Mouse (Mus musculus) heart, adult 2 months (tissue): ENCODE measurements at regions not wholly inside any gene's neighbourhood (a gene's known extent, or its start where the extent isn't known, plus 50 kb on each side); places are given as distances from the start of the nearest gene placed in this dataset.

Experiments used
- DNase-seq, 2 experiments: peaks; one replicate each; pipeline ENCODE4 v3.0.0; 2021
- H3K27ac ChIP-seq: fragments of 200-600 bp; 2 replicates; pipeline ENCODE4 v1.8.1; 2022
- H3K27me3 ChIP-seq: fragments of 200-500 bp; 2 replicates; pipeline ENCODE4 v1.6.1; 2012; ENCODE audit warnings: mild to moderate bottlenecking, low read length, inconsistent platforms, mixed read lengths; ENCODE audit not compliant: control insufficient read depth, insufficient read depth
- H3K36me3 ChIP-seq: fragments of 200-500 bp; 2 replicates; pipeline ENCODE4 v1.6.1; 2012; ENCODE audit warnings: low read length, inconsistent platforms; ENCODE audit not compliant: control insufficient read depth, insufficient read depth
- H3K4me1 ChIP-seq: fragments of 200-500 bp; 2 replicates; pipeline ENCODE4 v1.6.1; 2011; ENCODE audit warnings: low read length; ENCODE audit not compliant: control insufficient read depth, insufficient read depth
- H3K4me3 ChIP-seq: fragments of 200-600 bp; 2 replicates; pipeline ENCODE4 v1.8.1; 2022
- H3K79me2 ChIP-seq: fragments of 200-500 bp; replicated peaks from 2 replicates; pipeline ENCODE4 v1.6.1; 2012; ENCODE audit warnings: mild to moderate bottlenecking, inconsistent platforms, low read length, moderate library complexity, mixed read lengths; ENCODE audit not compliant: control insufficient read depth, insufficient read depth
- H3K9ac ChIP-seq: fragments of 200-500 bp; 2 replicates; pipeline ENCODE4 v1.6.1; 2012; ENCODE audit warnings: low read depth, mild to moderate bottlenecking, control low read depth, inconsistent platforms, low read length, mixed read lengths
- CTCF ChIP-seq: fragments of 200-600 bp; IDR thresholded peaks from 2 replicates; pipeline ENCODE4 v1.8.1; 2022; ENCODE audit warnings: antibody characterized with exemption, mild to moderate bottlenecking, moderate library complexity
- EP300 ChIP-seq: fragments of 200-500 bp; IDR thresholded peaks from 2 replicates; pipeline ENCODE4 v1.6.1; 2011; ENCODE audit warnings: low read depth, low read length, control low read depth; ENCODE audit not compliant: insufficient read depth
- POLR2A ChIP-seq: fragments of 200-500 bp; IDR thresholded peaks from 2 replicates; pipeline ENCODE4 v1.6.1; 2011; ENCODE audit warnings: mild to moderate bottlenecking, low read depth, low read length, control low read depth; ENCODE audit not compliant: insufficient read depth
- WGBS: fragments of 180-500 bp; shearing (Covaris S2); methylation state at CpG from one replicate; pipeline ENCODE4 v1.1.7; 2018; 5-methylcytosine and 5-hydroxymethylcytosine counted together
- intact Hi-C: fragments of 180-260 bp; cut with DNase I; formaldehyde crosslinking; loops from one replicate; pipeline ENCODE4 v1.15.1; 2025

- 59% methylated on average over 7 of the region's 7 CpGs for WGBS
- Histone ChIP-seq H3K4me1 (no peaks in the 10 kb centered on the region), H3K36me3 (no peaks in the 10 kb centered on the region), H3K27me3 (no peaks in the 10 kb centered on the region), H3K27ac (no peak overlapping the region), H3K79me2 (no peaks in the 10 kb centered on the region), H3K9ac (no peak overlapping the region), H3K4me3 (no peak overlapping the region)
- no peak for TF ChIP-seq CTCF
- no peak for TF ChIP-seq POLR2A
- no peak for TF ChIP-seq EP300
- DNase-seq = no peak
- intact Hi-C loops = no loop called here
Observed at GRCm38 (mm10) chr16:5798188-5798587, 87.0 kb upstream of the Rbfox1 start.

GRCm38 (mm10) chr16:5792216-5792615, 92.9 kb upstream of the Rbfox1 start:
- Histone ChIP-seq H3K4me1 (no peaks in the 10 kb centered on the region), H3K36me3 (no peaks in the 10 kb centered on the region), H3K79me2 (no peaks in the 10 kb centered on the region), H3K9ac (no peak overlapping the region), H3K4me3 (no peak overlapping the region), H3K27ac (no peak overlapping the region), H3K27me3 (no peaks in the 10 kb centered on the region)
- intact Hi-C loops = no loop called here
- 29% methylated on average over 1 of the region's 1 CpGs for WGBS
- DNase-seq = no peak
- TF ChIP-seq POLR2A (no peak), EP300 (no peak), CTCF (no peak)

GRCm38 (mm10) chr16:5790161-5790560, 95.0 kb upstream of the Rbfox1 start:
- no peak for DNase-seq
- Histone ChIP-seq H3K9ac (no peak overlapping the region), H3K36me3 (no peaks in the 10 kb centered on the region), H3K27me3 (no peaks in the 10 kb centered on the region), H3K27ac (no peak overlapping the region), H3K79me2 (no peaks in the 10 kb centered on the region), H3K4me3 (no peak overlapping the region), H3K4me1 (no peaks in the 10 kb centered on the region)
- TF ChIP-seq POLR2A (no peak), EP300 (no peak), CTCF (no peak)
- intact Hi-C loops = no loop called here
- 66% methylated on average over 3 of the region's 3 CpGs for WGBS

GRCm38 (mm10) chr16:5787206-5787605, 97.9 kb upstream of the Rbfox1 start:
- no peaks in the 10 kb centered on the region for H3K27me3 ChIP-seq
- no peak for TF ChIP-seq POLR2A
- H3K36me3 ChIP-seq = no peaks in the 10 kb centered on the region
- no peaks in the 10 kb centered on the region for H3K4me1 ChIP-seq
- H3K4me3 ChIP-seq = no peak overlapping the region
- no peak overlapping the region for H3K9ac ChIP-seq
- intact Hi-C loops = no loop called here
- H3K79me2 ChIP-seq = no peaks in the 10 kb centered on the region
- no peak for DNase-seq
- H3K27ac ChIP-seq = no peak overlapping the region

GRCm38 (mm10) chr16:5766771-5767421, 118.3 kb upstream of the Rbfox1 start:
- H3K27me3 ChIP-seq = no peaks in the 10 kb centered on the region
- no peak overlapping the region for H3K27ac ChIP-seq
- intact Hi-C loops = no loop called here
- no peak overlapping the region for H3K4me3 ChIP-seq
- no peak for DNase-seq
- H3K4me1 ChIP-seq = no peaks in the 10 kb centered on the region
- 79% methylated on average over 19 of the region's 19 CpGs for WGBS
- no peaks in the 10 kb centered on the region for H3K36me3 ChIP-seq
- TF ChIP-seq CTCF = no peak
- no peak for TF ChIP-seq EP300
- no peak for TF ChIP-seq POLR2A
- no peaks in the 10 kb centered on the region for H3K79me2 ChIP-seq
- no peak overlapping the region for H3K9ac ChIP-seq

- no peak for TF ChIP-seq POLR2A
- TF ChIP-seq CTCF = no peak
- TF ChIP-seq EP300 = no peak
- DNase-seq = peak in 1 of 2 experiments; percentile 23
- H3K27me3 ChIP-seq = no peaks in the 10 kb centered on the region
- no peak overlapping the region for H3K4me3 ChIP-seq
- no peaks in the 10 kb centered on the region for H3K79me2 ChIP-seq
- H3K4me1 ChIP-seq = no peaks in the 10 kb centered on the region
- WGBS = 23% methylated on average over 4 of the region's 4 CpGs
- H3K9ac ChIP-seq = no peak overlapping the region
- no peak overlapping the region for H3K27ac ChIP-seq
- intact Hi-C loops = no loop called here
- H3K36me3 ChIP-seq = no peaks in the 10 kb centered on the region
Observed at GRCm38 (mm10) chr16:5765143-5765542, 120.0 kb upstream of the Rbfox1 start.
